Mouse (Mus musculus) bone marrow, adult 2 months (tissue): ENCODE data around the gene Gm49342.
"Not testable (repeated sequence)": the region's sequence is repeated elsewhere in the genome, so short reads cannot be mapped to it uniquely, and the experiment has no call there.

Source experiments
- CTCF ChIP-seq: fragments of 200-500 bp; IDR thresholded peaks from 2 replicates; pipeline ENCODE4 v1.5.1; 2011; ENCODE audit warnings: low read length, control low read depth; ENCODE audit not compliant: control insufficient read depth, insufficient read depth
- POLR2A ChIP-seq: fragments of 200-500 bp; IDR thresholded peaks from 2 replicates; pipeline ENCODE4 v1.6.1; 2011; ENCODE audit warnings: low read depth, mild to moderate bottlenecking, control low read depth, low read length, borderline replicate concordance; ENCODE audit not compliant: control insufficient read depth

GRCm38 (mm10) chr14:50956724-50957123 is 12.4 kb downstream of the Gm49342 start:
- not testable (repeated sequence) for TF ChIP-seq CTCF, POLR2A
